Mouse (Mus musculus) hindbrain, embryonic 16.5 days (tissue): ENCODE data around the gene Cmbl. TPM values are rescaled to one million over a fixed set of nuclear protein-coding genes. Genes with fewer than 3 reads are reported as not detected.

Experiments used
- polyA plus RNA-seq: library from polyadenylated mRNA; unstranded; fragments of >200 nt; fragmentation: Nextera tagmentation; extraction: Ambion mirVana; gene quantifications from 2 replicates; pipeline ENCODE4 v1.2.1, GENCODE M21; 2015

Gene Cmbl
- polyA plus RNA-seq, 1 experiment from 2014 or later, result 17.1 TPM

Other genes starting within 250 kb of the Cmbl start
- 0.98 and 1.2 TPM in 2 replicates for gene Ankrd33b, start 197.7 kb upstream of the Cmbl start, polyA plus RNA-seq
- gene Ropn1l, start 111.7 kb upstream of the Cmbl start, polyA plus RNA-seq, result 2.0 and 2.9 TPM in 2 replicates
- 68.3 and 82.9 TPM in 2 replicates for gene March6, start 34.3 kb upstream of the Cmbl start, polyA plus RNA-seq
- gene Cct5, start 36.4 kb downstream of the Cmbl start, polyA plus RNA-seq, result 484 and 486 TPM in 2 replicates
- 11.0 TPM in 2 replicates for gene Fam173b, start 36.5 kb downstream of the Cmbl start, polyA plus RNA-seq